Mouse (Mus musculus): Measurements from ENCODE around the gene Maco1. TPM values are rescaled to one million over a fixed set of nuclear protein-coding genes. Genes with fewer than 3 reads are reported as not detected.

The Maco1 gene
- total RNA-seq, 2 experiments from 2014 or later = 42.0 to 48.0 TPM

- no peak for DNase-seq (ENCODE audit: extremely low spot score in 1 of 2, low spot score in 1 of 2)
Measured at GRCm38 (mm10) chr4:134754371-134754770, 98.8 kb downstream of the Maco1 start.

GRCm38 (mm10) chr4:134753516-134754261 lies 99.5 kb downstream of the Maco1 start:
- no peak for DNase-seq (ENCODE audit: extremely low spot score in 1 of 2, low spot score in 1 of 2)

- no peak for DNase-seq (ENCODE audit: extremely low spot score in 1 of 2, low spot score in 1 of 2)
Measured at GRCm38 (mm10) chr4:134752911-134753426, 100.2 kb downstream of the Maco1 start.

Other genes starting within 250 kb of the Maco1 start
- 10 to 100 TPM; 20.9 to 22.3 TPM for gene Man1c1, start 149.1 kb downstream of the Maco1 start, total RNA-seq (2021)
- gene Ldlrap1, start 85.3 kb downstream of the Maco1 start, total RNA-seq (2021) = 1 to 10 TPM; 2.7 to 3.7 TPM
- not detected for gene Rhd, start 11.2 kb upstream of the Maco1 start, total RNA-seq (2021)
- 100 to 1,000 TPM; 107 to 122 TPM for gene Tmem50a, start 61.7 kb upstream of the Maco1 start, total RNA-seq (2021)
- 100 to 1,000 TPM; 264 to 283 TPM for gene Rsrp1, start 70.2 kb upstream of the Maco1 start, total RNA-seq (2021)
- gene Syf2, start 77.6 kb upstream of the Maco1 start, total RNA-seq (2021) = 10 to 100 TPM; 50.7 to 55.3 TPM

Measured in layer of hippocampus, postnatal 25 days (tissue).